Mouse (Mus musculus) embryonic facial prominence, embryonic 10.5 days (tissue): ENCODE measurements around the gene Cxxc4. TPM values are rescaled to one million over a fixed set of nuclear protein-coding genes. Genes with fewer than 3 reads are reported as not detected.
A peak's percentile ranks its signal among the peaks of the same experiment; 100 is the strongest.

ENCODE experiments used
- DNase-seq: peaks from one replicate; pipeline ENCODE4 v3.0.0-alpha.2; 2017; ENCODE audit warnings: low spot score
- H3K27ac ChIP-seq: fragments of 300-500 bp; sonication (generic); replicated peaks from 2 replicates; pipeline ENCODE4 v1.5.1; 2016; ENCODE audit warnings: mild to moderate bottlenecking
- H3K27me3 ChIP-seq: fragments of 300-500 bp; sonication (generic); replicated peaks from 2 replicates; pipeline ENCODE4 v1.6.1; 2016; ENCODE audit warnings: low read depth, mild to moderate bottlenecking; ENCODE audit not compliant: poor library complexity, severe bottlenecking
- H3K36me3 ChIP-seq: fragments of 300-500 bp; sonication (generic); replicated peaks from 2 replicates; pipeline ENCODE4 v1.6.1; 2016; ENCODE audit warnings: mild to moderate bottlenecking, moderate library complexity
- H3K4me1 ChIP-seq: fragments of 300-500 bp; sonication (generic); 2 replicates; pipeline ENCODE4 v1.6.1; 2016
- H3K4me3 ChIP-seq: fragments of 300-500 bp; sonication (generic); 2 replicates; pipeline ENCODE4 v1.5.1; 2016; ENCODE audit warnings: mild to moderate bottlenecking, moderate library complexity
- H3K9me3 ChIP-seq: fragments of 300-500 bp; sonication (generic); 2 replicates; pipeline ENCODE4 v1.6.1; 2016; ENCODE audit warnings: mild to moderate bottlenecking
- WGBS: fragments of 180-500 bp; shearing (Covaris S2); methylation state at CpG from one replicate; pipeline ENCODE4 v1.1.7; 2016; 5-methylcytosine and 5-hydroxymethylcytosine counted together
- polyA plus RNA-seq: library from polyadenylated mRNA; unstranded; fragments of >200 nt; fragmentation: Nextera tagmentation; extraction: Ambion mirVana; gene quantifications from 2 replicates; pipeline ENCODE4 v1.2.1, GENCODE M21; 2016

Cxxc4 gene
- polyA plus RNA-seq, 1 experiment from 2014 or later, result 8.7 TPM

DNA sequence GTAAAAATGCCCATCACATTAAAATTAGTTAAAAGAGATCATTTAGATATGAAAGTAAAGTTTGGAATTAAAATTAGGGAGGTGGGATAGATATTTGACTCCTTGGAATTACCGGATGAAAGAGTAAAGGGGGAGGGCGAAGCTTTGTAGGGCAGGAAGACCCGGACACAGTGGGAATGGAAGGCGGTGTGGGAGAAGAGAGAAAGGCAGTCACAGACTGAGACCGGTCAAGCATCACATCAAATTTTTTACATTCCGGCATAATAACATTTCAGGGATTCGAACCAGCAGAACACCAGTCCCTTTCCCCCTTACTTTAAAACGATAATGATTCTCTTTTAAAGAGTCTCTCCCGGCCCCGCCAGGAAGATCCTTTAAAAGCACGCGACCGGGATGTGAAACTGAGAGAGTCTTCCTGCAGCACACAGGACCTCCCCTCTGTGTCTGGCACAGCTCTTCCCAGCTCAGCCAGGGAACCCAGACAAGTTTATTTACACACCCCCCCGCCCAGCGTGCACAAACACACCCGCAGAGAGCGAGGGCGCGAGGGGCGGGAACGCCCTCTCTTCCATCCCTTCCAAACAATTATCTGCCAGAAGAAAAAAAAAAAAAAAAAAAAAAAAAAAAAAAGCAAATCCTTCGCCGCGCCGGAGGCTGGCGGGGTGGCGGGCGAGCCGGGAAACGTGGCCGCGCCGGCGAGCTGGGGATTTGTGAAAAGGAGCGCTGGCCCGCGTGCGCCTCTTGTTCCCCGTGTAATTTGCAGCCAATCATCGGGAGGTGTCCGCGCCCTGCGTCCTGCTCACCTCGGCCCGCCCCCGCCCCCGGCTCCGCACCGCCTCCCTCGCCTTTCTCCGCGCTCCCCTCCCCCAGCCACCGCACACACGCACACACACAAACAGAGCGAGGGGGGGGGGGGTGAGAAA is 532 bp upstream of the Cxxc4 start:
- peak; percentile 93 for DNase-seq
- Histone ChIP-seq H3K36me3 (no peaks in the 10 kb centered on the region), H3K27me3 (no peaks in the 10 kb centered on the region), H3K27ac (peak overlapping the region; percentile 92), H3K4me1 (peaks cover 34% of the 10 kb centered on the region), H3K4me3 (peak overlapping the region; percentile 77), H3K9me3 (no peaks in the 10 kb centered on the region)
- WGBS, result under 1% methylated on average over 54 of the region's 55 CpGs

DNA sequence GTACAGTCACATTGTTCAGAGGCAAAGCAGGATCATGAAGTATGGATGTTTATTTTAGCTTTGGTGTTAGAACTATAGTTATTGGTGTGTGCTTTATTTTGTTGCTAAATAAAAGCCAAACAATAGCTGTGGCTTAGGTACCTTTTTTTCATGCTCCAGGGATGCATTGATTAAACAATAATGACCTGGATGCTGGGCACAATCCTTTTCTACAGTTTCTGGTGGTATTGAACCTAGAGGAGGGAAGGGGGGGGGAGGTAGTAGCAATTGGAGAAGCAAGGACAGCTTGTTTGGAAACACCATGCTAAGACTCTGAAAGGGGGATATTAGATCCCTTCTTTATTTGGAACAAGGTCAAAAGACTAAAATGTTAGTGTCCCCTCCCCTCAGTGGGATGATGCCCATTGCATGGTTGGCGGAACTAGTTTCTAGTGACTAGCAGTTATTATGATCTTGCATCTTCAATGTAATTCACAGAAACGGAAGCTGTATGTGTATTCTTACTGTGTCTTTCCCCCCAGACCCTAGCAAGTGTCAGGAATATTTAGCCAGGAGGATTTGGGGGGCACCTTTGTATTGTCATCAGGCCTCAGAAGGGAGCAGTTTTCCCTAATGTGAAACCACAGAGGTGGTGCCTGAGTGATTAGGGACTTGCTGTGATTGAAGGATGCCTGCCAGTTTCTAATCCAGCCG is 975 bp downstream of the Cxxc4 start:
- 28% methylated on average over 3 of the region's 3 CpGs for WGBS
- Histone ChIP-seq H3K4me1 (peaks cover 46% of the 10 kb centered on the region), H3K9me3 (no peaks in the 10 kb centered on the region), H3K27ac (peak overlapping the region; percentile 92), H3K36me3 (peaks cover 3% of the 10 kb centered on the region; the same call in 1 of the 2 replicates), H3K4me3 (peak overlapping the region; percentile 77), H3K27me3 (no peaks in the 10 kb centered on the region)
- peak; percentile 17 for DNase-seq

DNA sequence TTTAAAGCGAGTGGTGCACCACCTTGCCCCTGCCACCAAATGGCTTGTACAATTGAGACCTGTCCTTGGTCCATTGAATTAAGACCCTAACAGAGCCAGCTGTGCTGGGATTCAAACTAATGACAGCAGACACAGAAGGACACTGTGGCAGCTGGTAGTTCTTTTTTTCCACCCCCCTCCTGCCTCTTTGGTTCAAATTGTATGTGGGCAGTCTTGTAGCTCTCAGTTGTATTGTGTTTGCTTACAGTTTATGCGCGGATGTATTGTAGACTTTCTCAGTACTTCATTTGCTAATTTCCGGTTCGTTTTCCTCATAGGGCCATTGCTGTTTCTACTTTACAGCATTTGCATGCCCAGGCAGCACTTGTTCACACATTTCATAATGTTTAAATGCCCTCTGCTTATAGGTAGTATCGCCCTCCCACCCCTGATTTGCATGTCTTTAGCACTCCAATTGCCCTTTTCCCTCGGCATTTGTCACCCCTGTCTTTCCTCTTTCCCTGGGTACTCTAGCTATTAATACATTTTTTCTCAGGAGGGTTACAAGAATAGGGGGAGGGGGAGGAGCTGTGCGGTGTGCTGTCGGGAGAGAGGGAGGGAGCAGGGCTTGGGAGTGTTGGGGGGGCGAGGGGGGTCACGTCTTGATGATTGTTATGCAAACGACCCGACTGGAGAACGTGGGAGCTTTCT is 2.5 kb downstream of the Cxxc4 start:
- Histone ChIP-seq H3K27me3 (no peaks in the 10 kb centered on the region), H3K9me3 (no peaks in the 10 kb centered on the region), H3K27ac (peak overlapping the region; percentile 90), H3K36me3 (peaks cover 6% of the 10 kb centered on the region; the same call in 1 of the 2 replicates), H3K4me3 (peak overlapping the region; percentile 77), H3K4me1 (peaks cover 51% of the 10 kb centered on the region)
- peak; percentile 63 for DNase-seq
- under 1% methylated on average over 14 of the region's 14 CpGs for WGBS

DNA sequence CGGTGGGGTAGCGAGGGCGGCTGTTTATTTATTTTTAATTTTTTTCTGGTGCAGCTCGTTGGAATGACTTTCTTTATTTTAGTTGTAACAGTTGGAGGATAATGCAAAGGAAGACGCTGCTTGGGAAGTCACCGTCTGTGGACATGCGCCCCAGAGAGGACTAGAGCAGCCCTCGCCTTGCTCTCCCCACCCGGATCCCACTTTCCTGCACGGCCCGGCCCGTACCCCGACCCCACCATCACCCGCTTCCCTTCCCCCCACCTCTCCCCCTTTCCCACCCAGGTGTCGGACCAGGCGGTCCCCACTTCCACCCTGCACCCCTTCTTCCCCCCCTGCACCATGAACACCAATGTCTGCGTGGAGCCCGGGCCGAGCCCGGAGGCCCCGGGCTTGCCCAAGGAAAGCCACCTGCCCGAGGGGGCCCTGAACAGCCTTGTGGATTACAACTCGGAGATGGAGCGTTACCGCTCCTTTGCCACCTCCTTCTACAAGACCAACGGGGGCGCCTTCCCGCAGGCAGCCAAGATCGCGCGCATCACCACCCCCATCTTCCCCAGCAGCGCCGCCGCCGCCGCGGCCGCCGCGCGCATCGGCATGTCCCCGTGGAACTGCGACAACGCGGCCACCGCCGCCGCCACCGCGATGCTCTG is 3.2 kb downstream of the Cxxc4 start:
- DNase-seq, result peak; percentile 78
- under 1% methylated on average over 51 of the region's 51 CpGs for WGBS
- Histone ChIP-seq H3K4me3 (peak overlapping the region; percentile 77), H3K4me1 (peaks cover 53% of the 10 kb centered on the region), H3K27me3 (no peaks in the 10 kb centered on the region), H3K36me3 (peaks cover 6% of the 10 kb centered on the region; the same call in 1 of the 2 replicates), H3K9me3 (no peaks in the 10 kb centered on the region), H3K27ac (peak overlapping the region; percentile 90)

DNA sequence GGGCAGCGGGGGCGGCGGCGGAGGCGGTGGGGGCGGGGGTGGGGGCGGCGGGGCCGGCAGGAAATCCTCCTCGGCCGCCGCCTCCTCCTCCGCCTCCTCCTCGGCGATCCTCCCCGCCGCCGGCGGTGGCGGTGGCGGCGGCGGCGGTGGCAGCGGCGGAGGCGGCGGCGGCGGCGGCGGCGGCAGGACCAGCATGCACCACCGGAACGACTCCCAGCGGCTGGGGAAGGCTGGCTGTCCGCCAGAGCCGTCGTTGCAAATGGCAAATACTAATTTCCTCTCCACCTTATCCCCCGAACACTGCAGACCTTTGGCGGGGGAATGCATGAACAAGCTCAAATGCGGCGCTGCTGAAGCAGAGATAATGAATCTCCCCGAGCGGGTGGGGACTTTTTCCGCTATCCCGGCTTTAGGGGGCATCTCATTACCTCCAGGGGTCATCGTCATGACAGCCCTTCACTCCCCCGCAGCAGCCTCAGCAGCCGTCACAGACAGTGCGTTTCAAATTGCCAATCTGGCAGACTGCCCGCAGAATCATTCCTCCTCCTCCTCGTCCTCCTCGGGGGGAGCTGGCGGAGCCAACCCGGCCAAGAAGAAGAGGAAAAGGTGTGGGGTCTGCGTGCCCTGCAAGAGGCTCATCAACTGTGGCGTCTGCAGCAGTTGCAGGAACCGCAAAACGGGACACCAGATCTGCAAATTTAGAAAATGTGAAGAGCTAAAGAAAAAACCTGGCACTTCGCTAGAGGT is 3.9 kb downstream of the Cxxc4 start:
- Histone ChIP-seq H3K27me3 (no peaks in the 10 kb centered on the region), H3K9me3 (no peaks in the 10 kb centered on the region), H3K36me3 (peaks cover 6% of the 10 kb centered on the region; the same call in 1 of the 2 replicates), H3K4me1 (peaks cover 46% of the 10 kb centered on the region), H3K27ac (peak overlapping the region; percentile 90), H3K4me3 (peak overlapping the region; percentile 77)
- DNase-seq, result peak; percentile 77
- WGBS, result under 1% methylated on average over 51 of the region's 61 CpGs

DNA sequence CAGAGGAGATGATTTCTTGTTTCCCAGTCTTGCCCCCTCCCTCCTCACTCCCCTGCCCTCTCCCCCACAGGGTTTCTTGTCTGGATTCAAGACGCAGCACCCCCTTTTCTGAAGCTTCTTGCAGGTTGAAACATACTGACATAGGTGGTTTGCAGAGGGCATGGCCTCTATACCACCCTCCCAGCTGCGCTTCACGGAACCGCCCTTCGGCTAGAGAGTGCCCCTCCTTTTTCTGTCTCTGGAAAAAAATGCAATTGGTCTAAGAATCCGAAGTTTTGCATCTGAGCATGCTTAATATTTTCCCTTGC is 4.4 kb downstream of the Cxxc4 start:
- Histone ChIP-seq H3K36me3 (peaks cover 6% of the 10 kb centered on the region; the same call in 1 of the 2 replicates), H3K27ac (peak overlapping the region; percentile 90), H3K9me3 (no peaks in the 10 kb centered on the region), H3K4me3 (peak overlapping the region; percentile 77), H3K27me3 (no peaks in the 10 kb centered on the region), H3K4me1 (peaks cover 46% of the 10 kb centered on the region)
- DNase-seq, result no peak
- WGBS, result 5% methylated on average over 6 of the region's 6 CpGs

DNA sequence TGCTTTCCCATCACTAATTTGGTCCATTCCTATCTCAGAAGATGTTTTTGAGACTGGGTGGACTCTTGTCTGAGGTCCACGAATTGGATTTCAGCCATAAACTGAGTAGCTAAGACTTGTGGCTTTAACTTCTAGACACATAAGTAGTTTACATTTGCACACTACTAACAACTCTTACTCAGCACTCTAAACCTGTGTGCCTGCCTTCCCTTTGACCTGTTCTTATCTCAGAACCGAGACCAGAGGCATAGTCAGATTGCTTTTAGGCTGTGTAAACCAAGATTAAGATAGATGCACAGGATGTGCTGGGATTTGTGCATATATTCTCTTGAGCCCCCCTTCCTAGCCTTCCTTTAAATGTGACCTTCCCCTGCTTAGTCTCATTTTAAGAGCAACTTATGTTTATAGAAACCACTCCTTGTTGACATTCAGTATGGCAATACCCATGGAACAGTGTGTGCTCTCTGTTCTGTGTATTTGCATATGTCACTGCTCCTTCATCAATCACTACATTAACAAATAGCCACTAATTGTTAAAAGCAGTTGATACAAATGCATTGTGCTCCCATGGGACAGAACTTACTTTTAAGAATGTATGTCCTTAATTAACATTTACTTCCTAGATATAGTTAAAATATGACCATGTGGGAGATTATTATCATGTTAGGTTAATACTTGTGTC is 7.0 kb downstream of the Cxxc4 start:
- 73% methylated on average over 2 of the region's 2 CpGs for WGBS

DNA sequence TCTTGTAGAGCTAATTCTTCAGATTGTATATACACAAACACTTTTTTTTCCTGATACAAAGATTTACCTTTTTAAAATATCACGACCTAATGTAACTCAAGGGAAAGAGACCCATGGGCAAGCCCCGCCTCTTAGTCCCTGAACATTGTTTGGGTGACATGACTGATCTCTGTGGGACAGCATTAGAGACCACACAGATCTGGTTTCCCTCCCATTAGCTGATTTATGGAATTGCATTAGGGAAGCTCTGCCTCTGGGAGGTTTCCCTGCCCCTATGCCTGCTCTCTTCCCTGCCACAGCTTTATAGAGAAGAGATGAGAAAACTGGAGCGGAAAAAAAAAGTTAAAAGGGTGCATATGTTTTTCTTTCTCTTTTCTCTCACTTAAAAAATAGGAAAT is 7.6 kb downstream of the Cxxc4 start:
- Histone ChIP-seq H3K36me3 (peaks cover 6% of the 10 kb centered on the region; the same call in 1 of the 2 replicates), H3K9me3 (no peaks in the 10 kb centered on the region), H3K27me3 (no peaks in the 10 kb centered on the region), H3K4me1 (peaks cover 33% of the 10 kb centered on the region), H3K27ac (no peak overlapping the region), H3K4me3 (no peak overlapping the region)
- no peak for DNase-seq
- 64% methylated on average over 3 of the region's 3 CpGs for WGBS

More for the DNA sequence above, 7.0 kb downstream of the Cxxc4 start:
- no peaks in the 10 kb centered on the region for H3K27me3 ChIP-seq
- no peaks in the 10 kb centered on the region for H3K9me3 ChIP-seq
- H3K27ac ChIP-seq, result no peak overlapping the region
- peaks cover 6% of the 10 kb centered on the region; the same call in 1 of the 2 replicates for H3K36me3 ChIP-seq
- peaks cover 38% of the 10 kb centered on the region for H3K4me1 ChIP-seq
- no peak for DNase-seq
- peak overlapping the region; percentile 18; the same call in 1 of the 2 replicates for H3K4me3 ChIP-seq

DNA sequence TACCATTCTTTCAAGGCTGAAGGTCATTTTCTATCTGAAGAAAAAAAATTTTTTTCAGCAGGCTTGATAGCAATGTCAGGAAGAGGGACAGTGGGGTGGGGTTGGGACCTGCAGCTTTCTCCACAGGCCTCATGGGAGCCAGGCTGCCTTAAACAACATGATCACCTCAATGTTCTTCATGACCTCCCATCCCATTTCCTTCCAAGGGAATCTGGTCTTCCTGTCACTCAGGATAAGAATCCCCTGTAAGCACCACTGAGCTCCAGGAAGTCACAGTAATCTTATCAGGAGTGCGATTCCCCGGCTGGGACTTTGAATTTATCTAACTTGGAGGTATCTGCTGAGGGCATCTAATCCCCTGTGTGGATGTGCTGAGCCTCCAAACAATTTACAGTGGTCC is 17.9 kb downstream of the Cxxc4 start:
- 55% methylated on average over 2 of the region's 2 CpGs for WGBS
- Histone ChIP-seq H3K36me3 (no peaks in the 10 kb centered on the region), H3K27me3 (no peaks in the 10 kb centered on the region), H3K4me1 (peaks cover 2% of the 10 kb centered on the region; the same call in 1 of the 2 replicates), H3K9me3 (no peaks in the 10 kb centered on the region), H3K4me3 (no peak overlapping the region), H3K27ac (no peak overlapping the region)
- no peak for DNase-seq

DNA sequence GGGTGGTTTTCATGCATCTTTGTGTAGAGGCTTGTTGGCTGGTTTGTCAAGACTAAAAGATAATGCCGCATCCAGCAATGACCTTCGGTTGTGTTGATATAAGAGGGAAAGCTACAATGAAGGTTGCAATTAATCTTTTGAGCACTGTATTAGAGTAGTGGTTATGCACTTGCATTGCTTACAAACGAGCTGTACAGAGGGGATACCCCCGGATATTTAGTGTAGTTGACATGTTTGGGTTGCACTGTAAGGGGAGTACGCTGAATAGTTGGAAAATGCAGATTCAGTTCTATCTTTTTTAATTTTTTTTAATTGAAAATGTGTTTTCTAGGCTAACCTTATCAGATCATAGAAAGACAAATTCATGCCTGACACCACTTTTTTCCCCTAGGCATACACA is 22.4 kb downstream of the Cxxc4 start:
- 83% methylated on average over 5 of the region's 5 CpGs for WGBS
- peaks cover 6% of the 10 kb centered on the region; the same call in 1 of the 2 replicates for H3K4me1 ChIP-seq
- no peak for DNase-seq
- H3K4me3 ChIP-seq, result no peak overlapping the region
- no peak overlapping the region for H3K27ac ChIP-seq
- H3K9me3 ChIP-seq, result no peaks in the 10 kb centered on the region
- H3K36me3 ChIP-seq, result no peaks in the 10 kb centered on the region
- no peaks in the 10 kb centered on the region for H3K27me3 ChIP-seq

DNA sequence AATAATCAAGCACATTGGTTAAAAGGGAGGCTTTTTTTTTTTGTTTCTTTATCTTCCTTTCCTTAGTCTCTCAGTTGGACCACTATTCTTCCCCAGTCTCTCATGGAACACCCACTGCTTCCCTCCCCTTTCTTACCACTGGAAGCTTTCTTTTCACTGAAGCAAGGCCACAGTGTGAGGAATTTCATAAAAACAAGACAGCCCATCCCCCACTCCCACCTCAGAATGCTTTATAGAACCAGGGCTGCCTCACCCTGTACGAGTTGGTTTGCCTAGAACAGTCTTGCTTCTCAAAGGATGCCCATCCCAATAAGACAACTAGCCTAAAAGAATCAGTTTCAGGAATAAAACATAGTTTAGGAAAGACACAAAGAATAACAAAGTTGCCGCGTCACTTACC is 23.0 kb downstream of the Cxxc4 start:
- H3K36me3 ChIP-seq, result no peaks in the 10 kb centered on the region
- H3K4me3 ChIP-seq, result no peak overlapping the region
- no peaks in the 10 kb centered on the region for H3K27me3 ChIP-seq
- no peak overlapping the region for H3K27ac ChIP-seq
- 53% methylated on average over 3 of the region's 3 CpGs for WGBS
- peak; percentile 24 for DNase-seq
- H3K9me3 ChIP-seq, result no peaks in the 10 kb centered on the region
- H3K4me1 ChIP-seq, result peaks cover 6% of the 10 kb centered on the region; the same call in 1 of the 2 replicates
